Mouse (Mus musculus) kidney, adult 2 months (tissue): ENCODE measurements around the gene Ssxb8.

ENCODE experiments used
- CTCF ChIP-seq: fragments of 200-500 bp; conservative IDR thresholded peaks from 2 replicates; pipeline ENCODE4 v1.5.1; 2011; ENCODE audit warnings: low read depth, mild to moderate bottlenecking, control low read depth, low read length, moderate library complexity, mixed read lengths; ENCODE audit not compliant: insufficient read depth, insufficient read length
- POLR2A ChIP-seq: fragments of 200-500 bp; IDR thresholded peaks from one replicate; pipeline ENCODE4 v1.6.1; 2011; ENCODE audit warnings: low read depth, low read length, control low read depth

- TF ChIP-seq CTCF (peak; percentile 38), POLR2A (no peak)
Observed at GRCm38 (mm10) chrX:8732907-8733306, 42.3 kb upstream of the Ssxb8 start.
